Mouse (Mus musculus) hindbrain, embryonic 16.5 days (tissue): Measurements from ENCODE around the gene Trim8. TPM values are rescaled to one million over a fixed set of nuclear protein-coding genes. Genes with fewer than 3 reads are reported as not detected.

ENCODE experiments used
- ATAC-seq: fragments of 200-750 bp; cut with Nextera tagmentation; 2 replicates; pipeline ENCODE4 v1.8.0; 2017; ENCODE audit warnings: moderate TSS enrichment, moderate library complexity
- H3K27ac ChIP-seq: fragments of 300-500 bp; sonication (generic); 2 replicates; pipeline ENCODE4 v1.5.1; 2014; ENCODE audit warnings: low read depth, mild to moderate bottlenecking, control low read depth, low read length, moderate library complexity
- H3K27me3 ChIP-seq: fragments of 300-500 bp; sonication (generic); replicated peaks from 2 replicates; pipeline ENCODE4 v1.6.1; 2014; ENCODE audit warnings: low read length; ENCODE audit not compliant: control insufficient read depth, insufficient read depth
- H3K36me3 ChIP-seq: fragments of 300-500 bp; sonication (generic); 2 replicates; pipeline ENCODE4 v1.6.1; 2014; ENCODE audit warnings: mild to moderate bottlenecking, low read length, moderate library complexity, mixed read lengths; ENCODE audit not compliant: control insufficient read depth, insufficient read depth
- H3K4me1 ChIP-seq: fragments of 300-500 bp; sonication (generic); 2 replicates; pipeline ENCODE4 v1.6.1; 2014; ENCODE audit warnings: low read depth, low read length; ENCODE audit not compliant: control insufficient read depth, insufficient read depth
- H3K4me2 ChIP-seq: fragments of 300-500 bp; sonication (generic); 2 replicates; pipeline ENCODE4 v1.6.1; 2014; ENCODE audit warnings: mild to moderate bottlenecking, low read length, control low read depth, moderate library complexity
- H3K4me3 ChIP-seq: fragments of 300-500 bp; sonication (generic); 2 replicates; pipeline ENCODE4 v1.5.1; 2014; ENCODE audit warnings: mild to moderate bottlenecking, low read length, control low read depth, moderate library complexity
- H3K9ac ChIP-seq: fragments of 300-500 bp; sonication (generic); 2 replicates; pipeline ENCODE4 v1.6.1; 2014; ENCODE audit warnings: low read depth, mild to moderate bottlenecking, control low read depth, low read length, moderate library complexity
- H3K9me3 ChIP-seq: fragments of 300-500 bp; sonication (generic); 2 replicates; pipeline ENCODE4 v1.6.1; 2014; ENCODE audit warnings: mild to moderate bottlenecking, low read length, moderate library complexity; ENCODE audit not compliant: control insufficient read depth
- WGBS: fragments of 180-500 bp; shearing (Covaris S2); extraction: QIAGEN DNeasy Blood & Tissue Kit; methylation state at CpG from one replicate; pipeline ENCODE4 v1.1.7; 2014; 5-methylcytosine and 5-hydroxymethylcytosine counted together
- polyA plus RNA-seq: library from polyadenylated mRNA; unstranded; fragments of >200 nt; fragmentation: Nextera tagmentation; extraction: Ambion mirVana; gene quantifications from 2 replicates; pipeline ENCODE4 v1.2.1, GENCODE M21; 2015

Trim8 gene
- polyA plus RNA-seq, 1 experiment from 2014 or later: 23.4 TPM

- peaks cover 16% of the 10 kb centered on the region for H3K4me1 ChIP-seq
- under 1% methylated on average over 40 of the region's 50 CpGs for WGBS
- H3K4me2 ChIP-seq: peak overlapping the region; percentile 98
- peaks cover 3% of the 10 kb centered on the region; the same call in 1 of the 2 replicates for H3K36me3 ChIP-seq
- ATAC-seq: peak; percentile 37
- H3K9ac ChIP-seq: peak overlapping the region; percentile 97
- peak overlapping the region; percentile 100 for H3K27ac ChIP-seq
- H3K9me3 ChIP-seq: no peaks in the 10 kb centered on the region
- H3K4me3 ChIP-seq: peak overlapping the region; percentile 99
- H3K27me3 ChIP-seq: no peaks in the 10 kb centered on the region
Observed at GRCm38 (mm10) chr19:46500581-46501341, 741 bp upstream of the Trim8 start.

DNA sequence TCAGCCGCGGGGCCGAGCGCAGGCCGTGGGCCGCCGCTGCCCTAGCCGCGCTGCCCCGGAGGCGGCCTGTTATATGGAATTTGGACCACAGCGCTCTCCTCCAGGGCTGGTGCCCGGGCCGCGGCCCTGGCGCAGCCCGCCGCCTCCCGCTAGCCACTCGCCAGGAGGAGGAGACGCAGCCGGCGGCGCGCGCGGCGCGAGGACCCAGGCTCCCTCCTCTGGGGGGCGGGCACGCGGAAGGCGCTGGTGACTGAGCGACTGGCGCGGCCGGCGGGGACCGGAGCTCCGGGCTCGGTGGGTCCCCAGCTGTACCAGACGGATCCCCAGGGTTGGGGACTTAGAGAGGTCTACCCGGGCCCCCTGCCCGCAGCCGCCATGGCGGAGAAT, 560 bp downstream of the Trim8 start:
- Histone ChIP-seq H3K9ac (peak overlapping the region; percentile 97), H3K9me3 (no peaks in the 10 kb centered on the region), H3K27me3 (no peaks in the 10 kb centered on the region), H3K4me2 (peak overlapping the region; percentile 98), H3K4me1 (peaks cover 29% of the 10 kb centered on the region), H3K36me3 (peaks cover 3% of the 10 kb centered on the region; the same call in 1 of the 2 replicates), H3K27ac (peak overlapping the region; percentile 100), H3K4me3 (peak overlapping the region; percentile 99)
- ATAC-seq: no peak
- whole genome bisulfite sequencing: under 1% methylated on average over 40 of the region's 46 CpGs

- no peak for ATAC-seq
- no peaks in the 10 kb centered on the region for H3K9me3 ChIP-seq
- H3K27me3 ChIP-seq: no peaks in the 10 kb centered on the region
- H3K4me3 ChIP-seq: peak overlapping the region; percentile 99
- peaks cover 3% of the 10 kb centered on the region; the same call in 1 of the 2 replicates for H3K36me3 ChIP-seq
- H3K4me1 ChIP-seq: peaks cover 35% of the 10 kb centered on the region
- peak overlapping the region; percentile 98 for H3K4me2 ChIP-seq
- peak overlapping the region; percentile 97 for H3K9ac ChIP-seq
- peak overlapping the region; percentile 100 for H3K27ac ChIP-seq
- under 1% methylated on average over 52 of the region's 53 CpGs for WGBS
Observed at GRCm38 (mm10) chr19:46502471-46503166, 1.1 kb downstream of the Trim8 start.

DNA sequence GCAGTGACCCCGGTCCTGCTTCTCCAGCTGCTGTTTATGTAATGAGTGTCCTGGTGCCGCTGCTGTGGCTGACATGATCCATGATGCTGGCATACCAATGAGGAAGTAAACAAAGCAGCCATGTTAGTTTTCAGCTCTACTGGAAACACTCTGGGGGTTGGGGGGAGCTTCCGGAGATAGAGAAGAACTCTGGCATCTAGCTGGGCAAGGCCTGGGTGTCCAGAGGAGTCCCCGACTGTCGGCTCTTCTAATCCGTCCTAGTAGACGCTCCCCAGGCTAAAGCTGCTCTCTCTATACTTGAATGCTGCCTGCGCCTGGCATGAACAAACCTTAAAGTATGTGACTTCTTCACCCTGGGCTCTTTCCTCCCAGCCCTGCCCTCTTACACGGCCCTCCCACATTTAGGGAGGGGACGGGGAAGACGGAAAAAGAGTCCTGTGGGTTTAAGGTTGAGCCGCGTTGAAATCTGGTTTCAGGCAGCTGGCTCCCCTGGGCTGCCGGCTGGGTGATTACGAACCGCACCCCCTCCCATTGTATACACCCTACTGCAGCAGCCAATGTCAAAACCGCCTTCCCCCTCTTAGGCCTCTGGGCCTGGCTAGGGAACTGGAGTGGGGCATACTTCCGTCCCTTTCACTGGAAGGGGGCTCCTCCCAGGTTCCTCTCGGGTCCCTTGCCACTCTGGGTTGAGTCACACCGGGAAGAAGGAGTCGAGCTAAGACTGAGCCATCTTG, 2.0 kb downstream of the Trim8 start:
- Histone ChIP-seq H3K4me1 (peaks cover 44% of the 10 kb centered on the region), H3K4me2 (peak overlapping the region; percentile 98), H3K9me3 (no peaks in the 10 kb centered on the region), H3K4me3 (peak overlapping the region; percentile 99), H3K36me3 (peaks cover 5% of the 10 kb centered on the region; the same call in 1 of the 2 replicates), H3K27me3 (no peaks in the 10 kb centered on the region), H3K27ac (peak overlapping the region; percentile 100), H3K9ac (peak overlapping the region; percentile 97)
- peak; percentile 17 for ATAC-seq
- under 1% methylated on average over 21 of the region's 21 CpGs for WGBS

DNA sequence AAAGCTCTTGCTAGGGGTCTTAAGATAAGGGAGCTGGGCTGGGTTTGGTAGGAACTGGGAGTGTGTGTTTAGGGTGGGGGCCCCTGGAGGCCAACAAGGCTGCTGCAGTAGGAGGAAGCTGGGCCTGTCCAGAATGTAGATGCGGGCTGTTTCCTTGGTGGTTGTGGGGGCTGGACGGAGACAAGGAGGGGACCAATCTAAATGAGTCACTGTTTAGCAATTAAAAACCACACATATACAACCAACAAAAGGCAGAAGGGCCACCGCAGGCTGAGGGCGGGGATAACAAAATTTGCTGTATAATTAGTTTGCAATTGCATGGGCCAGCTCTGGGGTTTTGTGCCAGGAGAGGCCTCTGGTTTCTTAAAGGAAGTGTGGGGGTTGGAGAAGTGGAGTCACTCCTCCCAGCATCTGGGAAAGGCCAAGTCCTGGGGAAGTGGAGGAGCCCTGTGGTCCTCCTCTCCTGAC, 2.6 kb downstream of the Trim8 start:
- Histone ChIP-seq H3K9me3 (no peaks in the 10 kb centered on the region), H3K27ac (peak overlapping the region; percentile 100), H3K36me3 (peaks cover 11% of the 10 kb centered on the region), H3K4me1 (peaks cover 50% of the 10 kb centered on the region), H3K9ac (peak overlapping the region; percentile 97), H3K4me2 (peak overlapping the region; percentile 98), H3K4me3 (peak overlapping the region; percentile 99), H3K27me3 (no peaks in the 10 kb centered on the region)
- no peak; the same call in 1 of the 2 replicates for ATAC-seq
- 1% methylated on average over 4 of the region's 4 CpGs for WGBS

- H3K36me3 ChIP-seq: peaks cover 11% of the 10 kb centered on the region
- H3K4me3 ChIP-seq: peak overlapping the region; percentile 99
- H3K4me1 ChIP-seq: peaks cover 57% of the 10 kb centered on the region
- no peaks in the 10 kb centered on the region for H3K27me3 ChIP-seq
- peak overlapping the region; percentile 98 for H3K4me2 ChIP-seq
- H3K27ac ChIP-seq: peak overlapping the region; percentile 100
- peak overlapping the region; percentile 97 for H3K9ac ChIP-seq
- no peaks in the 10 kb centered on the region for H3K9me3 ChIP-seq
- WGBS: 38% methylated on average over 9 of the region's 9 CpGs
- no peak for ATAC-seq
Observed at GRCm38 (mm10) chr19:46504822-46505417, 3.4 kb downstream of the Trim8 start.

- H3K9me3 ChIP-seq: no peaks in the 10 kb centered on the region
- H3K36me3 ChIP-seq: peaks cover 11% of the 10 kb centered on the region
- H3K27ac ChIP-seq: peak overlapping the region; percentile 46
- peaks cover 63% of the 10 kb centered on the region for H3K4me1 ChIP-seq
- 65% methylated on average over 8 of the region's 8 CpGs for WGBS
- H3K4me2 ChIP-seq: peak overlapping the region; percentile 98
- H3K9ac ChIP-seq: peak overlapping the region; percentile 97
- H3K27me3 ChIP-seq: no peaks in the 10 kb centered on the region
- H3K4me3 ChIP-seq: peak overlapping the region; percentile 99
- ATAC-seq: no peak
Observed at GRCm38 (mm10) chr19:46505646-46506371, 4.3 kb downstream of the Trim8 start.

DNA sequence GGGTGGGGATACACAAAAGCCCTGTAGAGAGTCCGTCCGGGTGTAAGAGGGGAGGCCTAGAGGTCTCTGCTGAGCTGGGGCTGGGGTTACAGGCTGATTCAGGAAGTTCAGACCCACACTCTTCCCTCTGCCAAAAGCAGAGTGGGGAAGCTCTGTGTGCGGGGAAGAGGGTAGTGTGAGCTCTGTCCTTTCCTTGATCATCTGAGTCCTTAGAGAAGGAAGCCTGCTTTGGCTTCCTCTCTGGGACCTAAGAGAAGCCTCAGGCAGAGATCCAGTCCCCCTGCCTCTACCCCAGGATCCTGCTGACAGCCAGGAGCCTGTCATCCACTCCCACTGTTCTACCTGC, 4.8 kb downstream of the Trim8 start:
- 20% methylated on average over 3 of the region's 3 CpGs for WGBS
- Histone ChIP-seq H3K36me3 (peaks cover 11% of the 10 kb centered on the region), H3K4me1 (peaks cover 65% of the 10 kb centered on the region), H3K4me2 (peak overlapping the region; percentile 98), H3K9me3 (no peaks in the 10 kb centered on the region), H3K9ac (peak overlapping the region; percentile 53), H3K27me3 (no peaks in the 10 kb centered on the region), H3K4me3 (peak overlapping the region; percentile 99), H3K27ac (peak overlapping the region; percentile 13; the same call in 1 of the 2 replicates)
- ATAC-seq: no peak
